Mouse (Mus musculus): Measurements from ENCODE around the gene Zfp526. TPM values are rescaled to one million over a fixed set of nuclear protein-coding genes. Genes with fewer than 3 reads are reported as not detected.

The Zfp526 gene
- total and polyA plus RNA-seq, 3 experiments: 2.2 to 7.0 (median 6.5) TPM

DNA sequence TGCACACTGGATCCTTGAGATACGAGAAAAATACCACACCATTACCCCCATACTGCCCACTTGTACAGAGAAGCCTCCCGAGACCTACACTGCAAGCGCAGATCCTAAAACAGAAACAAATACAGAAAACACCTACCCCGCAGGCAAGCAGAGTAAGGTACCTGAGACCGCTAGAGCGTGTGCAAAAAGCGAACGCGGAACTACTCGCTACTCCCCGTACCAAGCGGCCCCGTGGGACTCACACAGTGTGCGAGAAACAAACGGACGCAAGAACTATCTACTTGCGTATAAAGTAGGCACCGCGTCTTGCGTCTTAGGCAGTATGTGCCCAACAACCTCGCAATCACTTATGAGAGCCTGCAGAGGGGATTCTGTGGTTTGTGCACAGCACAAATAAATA, 39.4 kb upstream of the Zfp526 start:
- Histone ChIP-seq H3K4me3 (replicated peaks in 1 of 3; ENCODE audit: low read depth in 2 of 3, low read length in 2 of 3, poor library complexity in 1 of 3) (peak overlapping the region; percentile 3 to 28 (median 20)), H3K27me3 (replicated peaks) (peaks cover 48% of the 10 kb centered on the region), H3K9ac (ENCODE audit: insufficient read depth, low read depth) (0 out of 2 replicates have a peak overlapping the region, but pooled peaks have one; percentile 14), H3K27ac (ENCODE audit: insufficient read depth, low read depth) (no peak overlapping the region), H3K9me3 (replicated peaks; ENCODE audit: low read length) (no peaks in the 10 kb centered on the region), H3K4me1 (ENCODE audit: control insufficient read depth in 1 of 2, insufficient read depth in 2 of 2) (peaks cover 7 to 37% of the 10 kb centered on the region in 2 experiments; a peak in 3 of 4 replicates), H3K36me3 (replicated peaks in 1 of 2; ENCODE audit: control insufficient read depth in 1 of 2, insufficient read depth in 1 of 2, low read length in 1 of 2) (no peaks in the 10 kb centered on the region), H3K79me2 (replicated peaks; ENCODE audit: control insufficient read depth, extremely low read depth, insufficient read depth, poor library complexity, severe bottlenecking) (no peaks in the 10 kb centered on the region), H3K4me2 (ENCODE audit: insufficient read depth, low read depth, poor library complexity, severe bottlenecking) (peak overlapping the region; percentile 40)
- in situ Hi-C loops (cut with MboI; ENCODE audit: low pct_ligation_motif_present, low pct_unique_long_range_greater_than_20kb, low sequenced_read_pairs) (loop anchor here (5.0 to 10.0 kb wide), 2 partner anchors 50 to 93 kb away; no protein-coding TSS in a partner anchor), dilution Hi-C loops (cut with MboI; ENCODE audit: extremely low pct_ligation_motif_present, extremely low pct_unique_long_range_greater_than_20kb, low sequenced_read_pairs) (no loop called here)
- DNase-seq (ENCODE audit: extremely low read depth): no peak
- TF ChIP-seq ELF1 (IDR thresholded peaks at IDR 0.05; ENCODE audit: low read depth, low read length): peak; percentile 7; the same call in 1 of the 2 replicates
- no peak for TF ChIP-seq EP300 (IDR thresholded peaks at IDR 0.05; ENCODE audit: low read length)
- TF ChIP-seq JUN (IDR thresholded peaks at IDR 0.05; ENCODE audit: insufficient read depth, low read depth, low read length): no peak

GRCm38 (mm10) chr7:25184091-25184490, 37.1 kb upstream of the Zfp526 start:
- H3K4me3 ChIP-seq (replicated peaks in 1 of 3; ENCODE audit: low read depth in 2 of 3, low read length in 2 of 3, poor library complexity in 1 of 3): no peak overlapping the region
- dilution Hi-C loops (cut with MboI; ENCODE audit: extremely low pct_ligation_motif_present, extremely low pct_unique_long_range_greater_than_20kb, low sequenced_read_pairs) (no loop called here), in situ Hi-C loops (cut with MboI; ENCODE audit: low pct_ligation_motif_present, low pct_unique_long_range_greater_than_20kb, low sequenced_read_pairs) (loop anchor here (5.0 to 10.0 kb wide), 2 partner anchors 52 to 91 kb away; no protein-coding TSS in a partner anchor)
- no peaks in the 10 kb centered on the region for H3K9me3 ChIP-seq (replicated peaks; ENCODE audit: low read length)
- H3K9ac ChIP-seq (ENCODE audit: insufficient read depth, low read depth): no peak overlapping the region
- no peak overlapping the region for H3K27ac ChIP-seq (ENCODE audit: insufficient read depth, low read depth)
- no peaks in the 10 kb centered on the region for H3K36me3 ChIP-seq (replicated peaks in 1 of 2; ENCODE audit: control insufficient read depth in 1 of 2, insufficient read depth in 1 of 2, low read length in 1 of 2)
- DNase-seq (ENCODE audit: extremely low read depth): no peak
- H3K4me2 ChIP-seq (ENCODE audit: insufficient read depth, low read depth, poor library complexity, severe bottlenecking): no peak overlapping the region
- H3K27me3 ChIP-seq (replicated peaks): peaks cover 26% of the 10 kb centered on the region
- H3K4me1 ChIP-seq (ENCODE audit: control insufficient read depth in 1 of 2, insufficient read depth in 2 of 2): peaks cover 7 to 33% of the 10 kb centered on the region in 2 experiments; a peak in 3 of 4 replicates
- TF ChIP-seq MAZ (IDR thresholded peaks at IDR 0.05; ENCODE audit: low read depth, low read length) (no peak), HCFC1 (IDR thresholded peaks at IDR 0.05; ENCODE audit: low read depth, low read length) (no peak), CTCF (conservative IDR thresholded peaks at IDR 0.05 in 1 of 2, IDR thresholded peaks at IDR 0.05 in 1 of 2; ENCODE audit: low read depth in 2 of 2, low read length in 2 of 2) (no peak), BHLHE40 (IDR thresholded peaks at IDR 0.05; ENCODE audit: low read depth, low read length) (no peak), PAX5 (IDR thresholded peaks at IDR 0.05; ENCODE audit: low read length) (no peak), ZNF384 (IDR thresholded peaks at IDR 0.05; ENCODE audit: low read depth, low read length) (no peak), CHD2 (IDR thresholded peaks at IDR 0.05; ENCODE audit: low read length) (no peak)
- H3K79me2 ChIP-seq (replicated peaks; ENCODE audit: control insufficient read depth, extremely low read depth, insufficient read depth, poor library complexity, severe bottlenecking): no peaks in the 10 kb centered on the region

- no peaks in the 10 kb centered on the region for H3K79me2 ChIP-seq (replicated peaks; ENCODE audit: control insufficient read depth, extremely low read depth, insufficient read depth, poor library complexity, severe bottlenecking)
- no peaks in the 10 kb centered on the region for H3K36me3 ChIP-seq (replicated peaks in 1 of 2; ENCODE audit: control insufficient read depth in 1 of 2, insufficient read depth in 1 of 2, low read length in 1 of 2)
- no peaks in the 10 kb centered on the region for H3K27me3 ChIP-seq (replicated peaks)
- in situ Hi-C loops (cut with MboI; ENCODE audit: low pct_ligation_motif_present, low pct_unique_long_range_greater_than_20kb, low sequenced_read_pairs): loop anchor here (10.0 kb wide), 1 partner anchor 87 kb away; no protein-coding TSS in a partner anchor
- H3K9ac ChIP-seq (ENCODE audit: insufficient read depth, low read depth): no peak overlapping the region
- H3K9me3 ChIP-seq (replicated peaks; ENCODE audit: low read length): no peaks in the 10 kb centered on the region
- dilution Hi-C loops (cut with MboI; ENCODE audit: extremely low pct_ligation_motif_present, extremely low pct_unique_long_range_greater_than_20kb, low sequenced_read_pairs): no loop called here
- H3K27ac ChIP-seq (ENCODE audit: insufficient read depth, low read depth): no peak overlapping the region
- TF ChIP-seq RAD21 (IDR thresholded peaks at IDR 0.05; ENCODE audit: low read depth, low read length): peak; percentile 95
- TF ChIP-seq SMC3 (IDR thresholded peaks at IDR 0.05; ENCODE audit: low read depth, low read length): peak; percentile 99
- TF ChIP-seq CTCF (conservative IDR thresholded peaks at IDR 0.05 in 1 of 2, IDR thresholded peaks at IDR 0.05 in 1 of 2; ENCODE audit: low read depth in 2 of 2, low read length in 2 of 2): peak; percentile 81 to 98
- TF ChIP-seq MYC (IDR thresholded peaks at IDR 0.05; ENCODE audit: low read depth, low read length): no peak
- TF ChIP-seq ZC3H11A (IDR thresholded peaks at IDR 0.05; ENCODE audit: low read depth, low read length): peak; percentile 85
- peaks cover 3 to 13% of the 10 kb centered on the region in 2 experiments for H3K4me1 ChIP-seq (ENCODE audit: control insufficient read depth in 1 of 2, insufficient read depth in 2 of 2)
- peak; percentile 78 for DNase-seq (ENCODE audit: extremely low read depth)
- no peak overlapping the region for H3K4me2 ChIP-seq (ENCODE audit: insufficient read depth, low read depth, poor library complexity, severe bottlenecking)
- no peak overlapping the region for H3K4me3 ChIP-seq (replicated peaks in 1 of 3; ENCODE audit: low read depth in 2 of 3, low read length in 2 of 3, poor library complexity in 1 of 3)
Observed at GRCm38 (mm10) chr7:25187662-25188650, 33.3 kb upstream of the Zfp526 start.
